Comparison of ENCODE assay signal across 16 mouse cellular contexts in the genomic region with DNA sequence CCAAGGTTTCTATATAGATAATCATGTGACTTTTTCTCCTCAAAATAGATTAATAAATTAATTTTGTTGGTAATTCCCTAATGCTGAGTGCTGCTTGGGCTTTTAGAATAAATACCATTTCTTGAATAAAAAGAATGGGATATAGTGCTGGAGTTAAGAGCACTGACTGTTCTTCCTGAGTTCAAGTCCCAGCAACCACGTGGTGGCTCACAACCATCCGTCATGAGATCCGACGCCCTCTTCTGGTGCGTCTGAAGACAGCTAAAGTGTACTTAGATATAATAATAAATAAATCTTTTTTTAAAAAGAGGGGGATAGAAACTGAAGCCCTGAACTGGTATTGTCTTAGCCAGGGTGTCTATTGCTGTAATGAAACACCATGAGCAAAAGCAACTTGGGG. TPM values are rescaled to one million over a fixed set of nuclear protein-coding genes. Genes with fewer than 3 reads are reported as not detected.
"Had no signal": no experiment of that assay in that cellular context is flagged by ENCODE, and none has a peak within 500 bp of the region (broad histone marks: within the 10 kb centered on the region; RNA-seq: fewer than 3 reads in every experiment).

No protein-coding gene starts in this region.

- H3K27ac ChIP-seq: limb, embryonic 12.5 days; liver, embryonic 13.5 days; lung, embryonic 15.5 days; macrophage; midbrain, embryonic 15.5 days; neural tube, embryonic 12.5 days had no signal

- H3K4me3 ChIP-seq: limb, embryonic 12.5 days; liver, embryonic 13.5 days; lung, embryonic 15.5 days; megakaryocyte, embryonic 14.5 days; midbrain, embryonic 15.5 days; neural tube, embryonic 12.5 days had no signal

- ATAC-seq: liver, postnatal 0 days; midbrain, embryonic 15.5 days had no signal

- H3K9me3 ChIP-seq: limb, embryonic 12.5 days; liver, embryonic 13.5 days; lung, embryonic 15.5 days; megakaryocyte, embryonic 14.5 days; midbrain, embryonic 15.5 days; neural tube, embryonic 12.5 days had no signal

- DNase-seq: kidney, postnatal 25 days; liver; liver, embryonic 13.5 days; liver, postnatal 0 days; lung, postnatal 14 days; spleen, adult 18-20 months; thymus, adult 18-20 months; thymus, postnatal 25 days had no signal

- H3K4me1 ChIP-seq: limb, embryonic 12.5 days; midbrain, embryonic 15.5 days had no signal

- H3K36me3 ChIP-seq: limb, embryonic 12.5 days; liver, embryonic 13.5 days; lung, embryonic 15.5 days; midbrain, embryonic 15.5 days; neural tube, embryonic 12.5 days had no signal

- H3K9ac ChIP-seq: limb, embryonic 12.5 days; liver, embryonic 13.5 days; liver, postnatal 0 days; lung, embryonic 15.5 days; midbrain, embryonic 15.5 days; neural tube, embryonic 12.5 days had no signal

- H3K4me2 ChIP-seq: limb, embryonic 12.5 days; liver, embryonic 13.5 days; lung, embryonic 15.5 days; midbrain, embryonic 11.5 days; midbrain, embryonic 15.5 days; neural tube, embryonic 12.5 days had no signal

- H3K27me3 ChIP-seq: limb, embryonic 12.5 days; liver, embryonic 13.5 days; lung, embryonic 15.5 days; megakaryocyte, embryonic 14.5 days; midbrain, embryonic 15.5 days; neural tube, embryonic 12.5 days had no signal

RNA-seq across cellular contexts. Expression of a gene that starts 9.0 kb away (rescaled TPM):
- polyA plus RNA-seq: limb, embryonic 12.5 days; liver, embryonic 13.5 days; liver, postnatal 0 days; lung, embryonic 15.5 days; macrophage; midbrain, embryonic 11.5 days; midbrain, embryonic 15.5 days; neural tube, embryonic 12.5 days; stomach, embryonic 14.5 days had no signal
